Comparison of ENCODE assay signal across 9 mouse cellular contexts in genomic region chr8:119827721-119828153, GRCm38 (mm10). TPM values are rescaled to one million over a fixed set of nuclear protein-coding genes. Genes with fewer than 3 reads are reported as not detected.
DNase-seq lines count a peak whose midpoint lies in the region; ATAC-seq and TF ChIP-seq lines count a peak whose summit lies in the region.
"Had no signal": no experiment of that assay in that cellular context is flagged by ENCODE, and none has a peak within 500 bp of the region (broad histone marks: within the 10 kb centered on the region; RNA-seq: fewer than 3 reads in every experiment).

No protein-coding gene starts in this region.

- H3K4me2 ChIP-seq in neural tube, embryonic 13.5 days, result no peak overlapping the region
- H3K4me2 ChIP-seq in lung, postnatal 0 days (replicated peaks; ENCODE audit: low read depth, low read length), result no peak overlapping the region

- TF ChIP-seq CTCF in lung, postnatal 0 days (IDR thresholded peaks at IDR 0.05), result no peak

- intact Hi-C loops in heart, postnatal 25 days (cut with DNase I), result no loop called here

- WGBS in heart, embryonic 10.5 days, result 51% methylated on average over 4 of the region's 4 CpGs
- 40% methylated on average over 4 of the region's 4 CpGs for WGBS in neural tube, embryonic 13.5 days
- 25% methylated on average over 4 of the region's 4 CpGs for WGBS in lung, postnatal 0 days

- H3K27me3 ChIP-seq in heart, embryonic 10.5 days (ENCODE audit: insufficient read depth, poor library complexity, severe bottlenecking), result no peaks in the 10 kb centered on the region
- H3K27me3 ChIP-seq in neural tube, embryonic 13.5 days, result no peaks in the 10 kb centered on the region
- no peaks in the 10 kb centered on the region for H3K27me3 ChIP-seq in lung, postnatal 0 days (replicated peaks; ENCODE audit: insufficient read depth, low read length)

- 0 out of 2 replicates have a peak, but pooled peaks have one; percentile 17 for TF ChIP-seq EP300 in lung, postnatal 0 days (IDR thresholded peaks at IDR 0.05)

- no peaks in the 10 kb centered on the region for H3K9me3 ChIP-seq in heart, embryonic 10.5 days
- no peaks in the 10 kb centered on the region for H3K9me3 ChIP-seq in neural tube, embryonic 13.5 days
- no peaks in the 10 kb centered on the region for H3K9me3 ChIP-seq in lung, postnatal 0 days (ENCODE audit: low read length)

- peak overlapping the region; percentile 64 for H3K27ac ChIP-seq in heart, embryonic 10.5 days
- peak overlapping the region; percentile 49; the same call in 1 of the 2 replicates for H3K27ac ChIP-seq in neural tube, embryonic 13.5 days (replicated peaks)
- H3K27ac ChIP-seq in lung, postnatal 0 days (ENCODE audit: low read length), result peak overlapping the region; percentile 4; the same call in 1 of the 2 replicates

- 0 out of 2 replicates have a peak overlapping the region, but pooled peaks have one; percentile 6 for H3K9ac ChIP-seq in neural tube, embryonic 13.5 days
- H3K9ac ChIP-seq in lung, postnatal 0 days (replicated peaks; ENCODE audit: low read depth), result no peak overlapping the region

- H3K4me3 ChIP-seq in heart, embryonic 10.5 days, result no peak overlapping the region
- H3K4me3 ChIP-seq in neural tube, embryonic 13.5 days, result no peak overlapping the region
- H3K4me3 ChIP-seq in lung, postnatal 0 days (ENCODE audit: low read depth, low read length), result no peak overlapping the region

- no peak for DNase-seq in heart, embryonic 10.5 days (ENCODE audit: low spot score)
- DNase-seq in heart, postnatal 25 days (ENCODE audit: low spot score), result no peak
- no peak for DNase-seq in neural tube, embryonic 10.5 days (ENCODE audit: extremely low spot score, low spot score)
- DNase-seq in lung, postnatal 0 days (ENCODE audit: low spot score), result peak; percentile 89
- DNase-seq in thymus, postnatal 25 days, result no peak
- DNase-seq in spleen, postnatal 14 days (ENCODE audit: low spot score in 2 of 2), result no peak
- no peak for DNase-seq in MN1 (ENCODE audit: low spot score)
- DNase-seq: thymus, postnatal 4 days had no signal

- H3K4me1 ChIP-seq in heart, embryonic 10.5 days, result peaks cover 78% of the 10 kb centered on the region
- peaks cover 91% of the 10 kb centered on the region for H3K4me1 ChIP-seq in neural tube, embryonic 13.5 days (replicated peaks)
- H3K4me1 ChIP-seq in lung, postnatal 0 days (ENCODE audit: insufficient read depth, low read depth, low read length), result peaks cover 22% of the 10 kb centered on the region

- H3K36me3 ChIP-seq in heart, embryonic 10.5 days, result peaks cover under 1% of the 10 kb centered on the region; the same call in 1 of the 2 replicates
- H3K36me3 ChIP-seq in neural tube, embryonic 13.5 days, result no peaks in the 10 kb centered on the region
- H3K36me3 ChIP-seq in lung, postnatal 0 days (ENCODE audit: insufficient read depth, low read length), result no peaks in the 10 kb centered on the region

- ATAC-seq in neural tube, embryonic 13.5 days (ENCODE audit: low read depth), result no peak
- ATAC-seq in lung, postnatal 0 days, result peak; percentile 42

RNA-seq across cellular contexts. Expression of gene Cotl1, which starts 12.6 kb away (rescaled TPM):
- 55.7 and 62.0 TPM in 2 replicates for polyA plus RNA-seq in heart, embryonic 10.5 days (2016; fragmentation: Nextera tagmentation; extraction: Ambion mirVana)
- total RNA-seq in heart, postnatal 25 days (2021), result 10 to 100 TPM; 17.3 to 20.2 TPM
- 121 and 123 TPM in 2 replicates for polyA plus RNA-seq in neural tube, embryonic 13.5 days (2015; fragmentation: Nextera tagmentation; extraction: Ambion mirVana)
- 54.3 and 54.6 TPM in 2 replicates for polyA plus RNA-seq in lung, postnatal 0 days (2015; fragmentation: Nextera tagmentation; extraction: Ambion mirVana)

RNA-seq across cellular contexts. Expression of gene Klhl36, which starts 34.3 kb away (rescaled TPM):
- polyA plus RNA-seq in heart, embryonic 10.5 days (2016; fragmentation: Nextera tagmentation; extraction: Ambion mirVana), result 9.6 and 10.1 TPM in 2 replicates
- total RNA-seq in heart, postnatal 25 days (2021), result 1 to 10 TPM; 2.3 to 3.3 TPM
- polyA plus RNA-seq in neural tube, embryonic 13.5 days (2015; fragmentation: Nextera tagmentation; extraction: Ambion mirVana), result 12.3 and 12.4 TPM in 2 replicates
- 11.4 and 11.6 TPM in 2 replicates for polyA plus RNA-seq in lung, postnatal 0 days (2015; fragmentation: Nextera tagmentation; extraction: Ambion mirVana)

RNA-seq across cellular contexts. Expression of gene Tldc1, which starts 49.5 kb away (rescaled TPM):
- polyA plus RNA-seq in heart, embryonic 10.5 days (2016; fragmentation: Nextera tagmentation; extraction: Ambion mirVana), result 14.5 and 19.8 TPM in 2 replicates
- total RNA-seq in heart, postnatal 25 days (2021), result 10 to 100 TPM; 10.5 to 12.4 TPM
- 9.8 and 14.6 TPM in 2 replicates for polyA plus RNA-seq in neural tube, embryonic 13.5 days (2015; fragmentation: Nextera tagmentation; extraction: Ambion mirVana)
- polyA plus RNA-seq in lung, postnatal 0 days (2015; fragmentation: Nextera tagmentation; extraction: Ambion mirVana), result 7.9 and 9.7 TPM in 2 replicates

Comparison
In these comparisons a context has a peak if more than half of its experiments do, and no peak if none do; other contexts are left out.
1. H3K27ac ChIP-seq: peak in every context shown above with its lines; median percentile 64 in heart, embryonic 10.5 days; 49 in neural tube, embryonic 13.5 days; 4 in lung, postnatal 0 days.